Mouse (Mus musculus) lung, embryonic 16.5 days (tissue): ENCODE results near the gene Sirt7. TPM values are rescaled to one million over a fixed set of nuclear protein-coding genes. Genes with fewer than 3 reads are reported as not detected.

Experiments
- ATAC-seq: fragments of 200-750 bp; cut with Nextera tagmentation; 2 replicates; pipeline ENCODE4 v1.8.0; 2017; ENCODE audit warnings: low read depth, mild to moderate bottlenecking, moderate library complexity
- H3K27ac ChIP-seq: fragments of 300-500 bp; sonication (generic); 2 replicates; pipeline ENCODE4 v1.5.1; 2014; ENCODE audit warnings: mild to moderate bottlenecking, control low read depth, low read length
- H3K27me3 ChIP-seq: fragments of 300-500 bp; sonication (generic); 2 replicates; pipeline ENCODE4 v1.6.1; 2014; ENCODE audit warnings: low read depth, low read length, mixed read lengths; ENCODE audit not compliant: control insufficient read depth, insufficient read depth
- H3K36me3 ChIP-seq: fragments of 300-500 bp; sonication (generic); 2 replicates; pipeline ENCODE4 v1.6.1; 2014; ENCODE audit warnings: low read length; ENCODE audit not compliant: control insufficient read depth, insufficient read depth
- H3K4me1 ChIP-seq: fragments of 300-500 bp; sonication (generic); replicated peaks from 2 replicates; pipeline ENCODE4 v1.6.1; 2014; ENCODE audit warnings: low read length, mixed read lengths; ENCODE audit not compliant: control insufficient read depth, insufficient read depth
- H3K4me2 ChIP-seq: fragments of 300-500 bp; sonication (generic); 2 replicates; pipeline ENCODE4 v1.6.1; 2014; ENCODE audit warnings: low read depth, low read length, control low read depth
- H3K4me3 ChIP-seq: fragments of 300-500 bp; sonication (generic); 2 replicates; pipeline ENCODE4 v1.5.1; 2014; ENCODE audit warnings: mild to moderate bottlenecking, low read length, control low read depth
- H3K9ac ChIP-seq: fragments of 300-500 bp; sonication (generic); 2 replicates; pipeline ENCODE4 v1.6.1; 2014; ENCODE audit warnings: low read length, control low read depth
- H3K9me3 ChIP-seq: fragments of 300-500 bp; sonication (generic); 2 replicates; pipeline ENCODE4 v1.6.1; 2016; ENCODE audit warnings: low read length; ENCODE audit not compliant: control insufficient read depth
- WGBS: fragments of 180-500 bp; shearing (Covaris S2); extraction: QIAGEN DNeasy Blood & Tissue Kit; methylation state at CpG from one replicate; pipeline ENCODE4 v1.1.7; 2014; 5-methylcytosine and 5-hydroxymethylcytosine counted together
- polyA plus RNA-seq: library from polyadenylated mRNA; unstranded; fragments of >200 nt; fragmentation: Nextera tagmentation; extraction: Ambion mirVana; gene quantifications from 2 replicates; pipeline ENCODE4 v1.2.1, GENCODE M21; 2015

Gene Sirt7
- polyA plus RNA-seq, 1 experiment from 2014 or later: 32.5 TPM

- Histone ChIP-seq H3K9me3 (peaks cover 5% of the 10 kb centered on the region), H3K4me2 (peak within 1 kb of the TSS; percentile 92), H3K27ac (peak within 1 kb of the TSS; percentile 94), H3K4me3 (peak within 1 kb of the TSS; percentile 91), H3K9ac (peak within 1 kb of the TSS; percentile 94), H3K4me1 (peaks cover 20% of the 10 kb centered on the region), H3K27me3 (no peaks in the 10 kb centered on the region), H3K36me3 (peaks cover 40% of the 10 kb centered on the region)
- peak; percentile 77 for ATAC-seq
- 6% methylated on average over 63 of the region's 75 CpGs for WGBS
Measured at GRCm38 (mm10) chr11:120581490-120582267, 43.4 kb downstream of the Sirt7 start, which contains the start of gene Arhgdia. Gene Arhgdia (minus strand): TSS chr11:120581624.

GRCm38 (mm10) chr11:120580871-120581331, 44.1 kb downstream of the Sirt7 start:
- Histone ChIP-seq H3K27ac (peak overlapping the region; percentile 94), H3K4me1 (peaks cover 20% of the 10 kb centered on the region), H3K9me3 (peaks cover 5% of the 10 kb centered on the region), H3K9ac (peak overlapping the region; percentile 94), H3K4me3 (peak overlapping the region; percentile 91), H3K27me3 (no peaks in the 10 kb centered on the region), H3K36me3 (peaks cover 36% of the 10 kb centered on the region), H3K4me2 (peak overlapping the region; percentile 74)
- WGBS: under 1% methylated on average over 31 of the region's 44 CpGs
- peak; percentile 56 for ATAC-seq

GRCm38 (mm10) chr11:120580190-120580589, 44.9 kb downstream of the Sirt7 start:
- Histone ChIP-seq H3K9me3 (peaks cover 5% of the 10 kb centered on the region), H3K4me2 (peak overlapping the region; percentile 74), H3K9ac (peak overlapping the region; percentile 94), H3K27me3 (no peaks in the 10 kb centered on the region), H3K36me3 (peaks cover 30% of the 10 kb centered on the region), H3K4me3 (peak overlapping the region; percentile 91), H3K4me1 (peaks cover 20% of the 10 kb centered on the region), H3K27ac (peak overlapping the region; percentile 94)
- 39% methylated on average over 7 of the region's 7 CpGs for WGBS
- no peak for ATAC-seq

DNA sequence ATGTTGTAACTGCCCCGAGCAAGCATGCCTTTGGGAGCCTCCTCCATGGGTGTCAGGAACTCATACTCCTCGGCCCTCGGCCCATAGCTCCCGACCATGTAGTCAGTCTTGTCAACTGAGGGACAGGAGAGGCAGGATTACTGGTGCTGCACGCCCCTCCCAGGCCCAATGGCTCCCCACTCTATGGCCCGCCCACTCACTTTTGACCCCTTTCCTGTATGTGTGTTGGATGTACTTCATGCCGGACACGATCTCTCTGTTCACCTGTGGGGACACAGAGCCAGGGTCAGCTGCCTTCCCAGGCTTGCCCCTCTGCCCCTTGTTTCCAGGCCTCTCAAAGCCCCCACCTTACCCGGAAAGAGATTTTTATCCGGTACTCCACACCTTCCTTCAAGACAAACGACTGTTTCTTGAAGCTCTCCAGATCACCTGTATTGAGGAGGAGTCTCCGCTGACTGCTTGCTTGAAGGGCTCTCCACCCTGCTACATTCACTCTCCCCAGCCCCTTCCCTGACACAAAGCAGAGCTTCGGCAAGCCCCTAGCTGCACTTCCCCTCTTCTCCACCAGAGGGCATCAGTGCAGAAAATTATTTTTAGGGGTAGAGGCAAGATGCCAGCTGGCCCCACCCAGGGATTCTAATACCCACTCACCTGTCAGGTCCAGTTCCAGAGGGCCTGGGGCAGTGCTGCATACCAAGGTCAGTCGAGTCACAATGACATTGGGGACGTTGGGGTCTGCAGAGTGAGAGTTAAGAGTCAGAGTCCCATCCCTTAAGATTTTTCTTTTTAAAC, 45.5 kb downstream of the Sirt7 start:
- H3K27ac ChIP-seq: peak overlapping the region; percentile 94
- peaks cover 29% of the 10 kb centered on the region for H3K36me3 ChIP-seq
- no peaks in the 10 kb centered on the region for H3K27me3 ChIP-seq
- H3K4me2 ChIP-seq: peak overlapping the region; percentile 74
- peaks cover 22% of the 10 kb centered on the region for H3K4me1 ChIP-seq
- peak overlapping the region; percentile 94 for H3K9ac ChIP-seq
- peaks cover 5% of the 10 kb centered on the region for H3K9me3 ChIP-seq
- 0 out of 2 replicates have a peak, but pooled peaks have one; percentile 5 for ATAC-seq
- peak overlapping the region; percentile 91 for H3K4me3 ChIP-seq
- WGBS: 44% methylated on average over 15 of the region's 15 CpGs

- Histone ChIP-seq H3K4me1 (peaks cover 26% of the 10 kb centered on the region), H3K27me3 (no peaks in the 10 kb centered on the region), H3K36me3 (peaks cover 25% of the 10 kb centered on the region), H3K9me3 (peaks cover 1% of the 10 kb centered on the region), H3K27ac (no peak overlapping the region), H3K4me2 (no peak overlapping the region), H3K9ac (no peak overlapping the region), H3K4me3 (no peak overlapping the region)
- WGBS: 75% methylated on average over 11 of the region's 11 CpGs
- ATAC-seq: no peak
Measured at GRCm38 (mm10) chr11:120578694-120579243, 46.3 kb downstream of the Sirt7 start.

- no peak overlapping the region for H3K4me3 ChIP-seq
- whole genome bisulfite sequencing: 79% methylated on average over 10 of the region's 10 CpGs
- peaks cover 24% of the 10 kb centered on the region for H3K36me3 ChIP-seq
- H3K9me3 ChIP-seq: no peaks in the 10 kb centered on the region
- no peaks in the 10 kb centered on the region for H3K27me3 ChIP-seq
- no peak overlapping the region for H3K27ac ChIP-seq
- H3K9ac ChIP-seq: no peak overlapping the region
- H3K4me2 ChIP-seq: no peak overlapping the region
- H3K4me1 ChIP-seq: peaks cover 26% of the 10 kb centered on the region
- ATAC-seq: no peak
Measured at GRCm38 (mm10) chr11:120578024-120578693, 46.9 kb downstream of the Sirt7 start.

- H3K27ac ChIP-seq: no peak overlapping the region
- 85% methylated on average over 7 of the region's 7 CpGs for WGBS
Measured at GRCm38 (mm10) chr11:120577211-120578023, 47.6 kb downstream of the Sirt7 start.

DNA sequence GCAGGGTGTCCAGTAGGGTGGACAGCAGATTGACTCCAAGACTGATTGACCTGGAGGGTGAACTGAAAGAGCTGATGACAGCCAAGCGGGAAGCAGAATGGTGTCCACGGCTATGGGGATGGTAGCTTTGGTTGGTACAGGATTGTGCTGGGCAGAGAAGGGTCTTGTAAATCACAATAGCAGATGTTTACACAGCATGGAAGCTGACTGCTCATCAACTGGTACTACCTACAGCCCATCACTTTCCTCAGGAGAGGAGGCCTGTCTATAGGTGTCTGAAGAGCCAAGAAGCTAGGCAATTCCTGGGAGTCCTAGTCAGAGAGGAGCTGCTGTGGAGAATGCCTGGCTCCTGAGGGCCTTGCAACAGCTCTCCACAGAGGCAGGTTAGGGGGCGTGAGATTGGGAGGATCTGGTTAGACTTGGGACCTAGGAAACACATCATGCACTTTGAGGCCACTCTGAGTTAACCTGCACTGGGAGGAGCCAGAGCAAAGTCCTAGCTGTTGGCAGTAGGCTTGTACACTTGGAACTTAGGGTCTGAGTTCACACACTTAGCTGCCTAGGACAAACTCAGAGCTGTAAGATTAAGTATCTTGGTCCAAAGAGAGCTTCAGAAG, 48.6 kb downstream of the Sirt7 start:
- Histone ChIP-seq H3K36me3 (peaks cover 24% of the 10 kb centered on the region), H3K4me2 (no peak overlapping the region), H3K27me3 (no peaks in the 10 kb centered on the region), H3K9me3 (no peaks in the 10 kb centered on the region), H3K27ac (no peak overlapping the region), H3K4me3 (no peak overlapping the region), H3K9ac (no peak overlapping the region), H3K4me1 (peaks cover 23% of the 10 kb centered on the region)
- no peak for ATAC-seq
- 84% methylated on average over 3 of the region's 3 CpGs for WGBS

More at GRCm38 (mm10) chr11:120577211-120578023, 47.6 kb downstream of the Sirt7 start:
- ATAC-seq: no peak
- Histone ChIP-seq H3K27me3 (no peaks in the 10 kb centered on the region), H3K4me1 (peaks cover 26% of the 10 kb centered on the region), H3K9ac (no peak overlapping the region), H3K4me3 (no peak overlapping the region), H3K9me3 (no peaks in the 10 kb centered on the region), H3K4me2 (no peak overlapping the region), H3K36me3 (peaks cover 24% of the 10 kb centered on the region)
